8 mouse cellular contexts compared by ENCODE assay signal in genomic region chr11:116918323-116919185, GRCm38 (mm10). TPM values are rescaled to one million over a fixed set of nuclear protein-coding genes. Genes with fewer than 3 reads are reported as not detected.
A peak's percentile ranks its signal among the peaks of the same experiment; 100 is the strongest.
DNase-seq lines count a peak whose midpoint lies in the region; ATAC-seq and TF ChIP-seq lines count a peak whose summit lies in the region.

TSS of gene Mgat5b (plus strand) at chr11:116918863.

- H3K27ac ChIP-seq in forebrain, embryonic 15.5 days (replicated peaks): peak within 1 kb of the TSS; percentile 91
- H3K27ac ChIP-seq in liver, embryonic 15.5 days (replicated peaks): no peak within 1 kb of the TSS
- peak within 1 kb of the TSS; percentile 26; the same call in 1 of the 2 replicates for H3K27ac ChIP-seq in neural tube, embryonic 12.5 days
- no peak within 1 kb of the TSS for H3K27ac ChIP-seq in stomach, embryonic 16.5 days (ENCODE audit: low read length)

- DNase-seq in cerebellum, adult 11 months: peak; percentile 81
- peak; percentile 90 to 94 for DNase-seq in heart, postnatal 14 days
- peak; percentile 91 to 92 for DNase-seq in kidney, postnatal 4 days

- peaks cover 47% of the 10 kb centered on the region for H3K27me3 ChIP-seq in E14TG2a.4 (ENCODE audit: insufficient read depth, low read length)
- 0 out of 2 replicates have a peak, but pooled peaks cover 6% of the 10 kb centered on the region for H3K27me3 ChIP-seq in forebrain, embryonic 15.5 days
- H3K27me3 ChIP-seq in liver, embryonic 15.5 days: peaks cover 87% of the 10 kb centered on the region
- peaks cover 23% of the 10 kb centered on the region for H3K27me3 ChIP-seq in neural tube, embryonic 12.5 days (replicated peaks)
- peaks cover 46% of the 10 kb centered on the region for H3K27me3 ChIP-seq in stomach, embryonic 16.5 days (ENCODE audit: control insufficient read depth, insufficient read depth, low read length)

- peak within 1 kb of the TSS; percentile 99 for H3K9ac ChIP-seq in forebrain, embryonic 15.5 days (replicated peaks)
- no peak within 1 kb of the TSS for H3K9ac ChIP-seq in liver, embryonic 15.5 days
- H3K9ac ChIP-seq in neural tube, embryonic 12.5 days: peak within 1 kb of the TSS; percentile 98
- H3K9ac ChIP-seq in stomach, embryonic 16.5 days (ENCODE audit: low read length): peak within 1 kb of the TSS; percentile 75

- peak within 1 kb of the TSS; percentile 85 for H3K4me3 ChIP-seq in E14TG2a.4 (replicated peaks; ENCODE audit: low read length)
- peak within 1 kb of the TSS; percentile 79 for H3K4me3 ChIP-seq in forebrain, embryonic 15.5 days
- peak within 1 kb of the TSS; percentile 39 for H3K4me3 ChIP-seq in liver, embryonic 15.5 days (replicated peaks)
- peak within 1 kb of the TSS; percentile 76 for H3K4me3 ChIP-seq in neural tube, embryonic 12.5 days
- H3K4me3 ChIP-seq in stomach, embryonic 16.5 days (replicated peaks; ENCODE audit: low read length): peak within 1 kb of the TSS; percentile 59

- H3K4me2 ChIP-seq in forebrain, embryonic 15.5 days (replicated peaks): peak within 1 kb of the TSS; percentile 86
- H3K4me2 ChIP-seq in liver, embryonic 15.5 days: peak within 1 kb of the TSS; percentile 70
- H3K4me2 ChIP-seq in neural tube, embryonic 12.5 days (replicated peaks): peak within 1 kb of the TSS; percentile 86
- H3K4me2 ChIP-seq in stomach, embryonic 16.5 days (ENCODE audit: low read depth, low read length): peak within 1 kb of the TSS; percentile 100

- intact Hi-C loops in heart, postnatal 14 days (cut with DNase I): loop anchor here (1.0 to 10.0 kb wide), 4 partner anchors 76 to 256 kb away; no protein-coding TSS in a partner anchor

- H3K9me3 ChIP-seq in E14TG2a.4 (ENCODE audit: low read length): no peaks in the 10 kb centered on the region
- no peaks in the 10 kb centered on the region for H3K9me3 ChIP-seq in forebrain, embryonic 15.5 days
- no peaks in the 10 kb centered on the region for H3K9me3 ChIP-seq in liver, embryonic 15.5 days (replicated peaks)
- no peaks in the 10 kb centered on the region for H3K9me3 ChIP-seq in neural tube, embryonic 12.5 days
- H3K9me3 ChIP-seq in stomach, embryonic 16.5 days (replicated peaks; ENCODE audit: control insufficient read depth, low read length): no peaks in the 10 kb centered on the region

- under 1% methylated on average over 83 of the region's 90 CpGs for WGBS in forebrain, embryonic 15.5 days
- 2% methylated on average over 80 of the region's 90 CpGs for WGBS in liver, embryonic 15.5 days (ENCODE audit: insufficient replicate concordance)
- WGBS in neural tube, embryonic 12.5 days: under 1% methylated on average over 89 of the region's 90 CpGs
- WGBS in stomach, embryonic 16.5 days: 1% methylated on average over 78 of the region's 90 CpGs

- H3K4me1 ChIP-seq in E14TG2a.4 (replicated peaks; ENCODE audit: low read depth, low read length): peaks cover 81% of the 10 kb centered on the region
- peaks cover 57% of the 10 kb centered on the region for H3K4me1 ChIP-seq in forebrain, embryonic 15.5 days
- H3K4me1 ChIP-seq in liver, embryonic 15.5 days (replicated peaks): peaks cover 7% of the 10 kb centered on the region; the same call in 1 of the 2 replicates
- peaks cover 52% of the 10 kb centered on the region for H3K4me1 ChIP-seq in neural tube, embryonic 12.5 days
- peaks cover 4% of the 10 kb centered on the region for H3K4me1 ChIP-seq in stomach, embryonic 16.5 days (ENCODE audit: control insufficient read depth, insufficient read depth, low read length)

- H3K36me3 ChIP-seq in E14TG2a.4 (ENCODE audit: insufficient read depth, low read length): peaks cover 6% of the 10 kb centered on the region
- peaks cover 5% of the 10 kb centered on the region for H3K36me3 ChIP-seq in forebrain, embryonic 15.5 days
- H3K36me3 ChIP-seq in liver, embryonic 15.5 days (replicated peaks): no peaks in the 10 kb centered on the region
- H3K36me3 ChIP-seq in neural tube, embryonic 12.5 days: peaks cover under 1% of the 10 kb centered on the region; the same call in 1 of the 2 replicates
- H3K36me3 ChIP-seq in stomach, embryonic 16.5 days (ENCODE audit: control insufficient read depth, insufficient read depth, low read length): no peaks in the 10 kb centered on the region

- ATAC-seq in forebrain, embryonic 15.5 days (replicated peaks): peak; percentile 88
- ATAC-seq in liver, embryonic 15.5 days (ENCODE audit: insufficient read depth): no peak
- peak; percentile 81 for ATAC-seq in neural tube, embryonic 12.5 days (ENCODE audit: low FRiP score, low read depth)
- ATAC-seq in stomach, embryonic 16.5 days (ENCODE audit: insufficient read depth, low FRiP score): peak; percentile 91

- 0 out of 2 replicates have a peak, but pooled peaks have one; percentile 3 for TF ChIP-seq CTCF in E14TG2a.4 (conservative IDR thresholded peaks at IDR 0.05; ENCODE audit: low read length)

RNA-seq across cellular contexts. Expression of gene Mgat5b, which starts in this region (rescaled TPM):
- polyA plus RNA-seq in forebrain, embryonic 15.5 days (2015; fragmentation: Nextera tagmentation; extraction: Ambion mirVana): 32.0 and 32.8 TPM in 2 replicates
- total RNA-seq in heart, postnatal 14 days (2021): under 1 TPM; 0.12 to 0.26 TPM
- polyA plus RNA-seq in liver, embryonic 15.5 days (2015; fragmentation: Nextera tagmentation; extraction: Ambion mirVana): not detected in 2 replicates
- polyA plus RNA-seq in neural tube, embryonic 12.5 days (2016; fragmentation: Nextera tagmentation; extraction: Ambion mirVana): 26.8 and 30.1 TPM in 2 replicates
- 0.50 and 0.67 TPM in 2 replicates for polyA plus RNA-seq in stomach, embryonic 16.5 days (2015; fragmentation: Nextera tagmentation; extraction: Ambion mirVana)

Comparison
In these comparisons a context has a peak if more than half of its experiments do, and no peak if none do; other contexts are left out.
1. RNA of gene Mgat5b (polyA plus RNA-seq): 32.0 to 32.8 TPM in forebrain, embryonic 15.5 days and 26.8 to 30.1 TPM in neural tube, embryonic 12.5 days; 0.50 to 0.67 TPM in stomach, embryonic 16.5 days and not detected in liver, embryonic 15.5 days; every median in the first group is over 10 times any median in the second.
2. Peak in DNase-seq in heart, postnatal 14 days; RNA of the gene not detected or under 1 TPM.
3. Peak in ATAC-seq, H3K4me3 ChIP-seq, H3K9ac ChIP-seq and H3K4me2 ChIP-seq in stomach, embryonic 16.5 days; RNA of the gene not detected or under 1 TPM.
4. H3K27ac ChIP-seq: peak in forebrain, embryonic 15.5 days (single experiment) and neural tube, embryonic 12.5 days (single experiment); none in liver, embryonic 15.5 days (single experiment) and stomach, embryonic 16.5 days (single experiment).
5. Peak in every context shown above with its lines, with median percentiles within 50 percentile points of each other: H3K4me3 ChIP-seq, DNase-seq and H3K4me2 ChIP-seq.